Mouse (Mus musculus) stomach, postnatal 0 days (tissue): ENCODE measurements around the gene Zmiz1. TPM values are rescaled to one million over a fixed set of nuclear protein-coding genes. Genes with fewer than 3 reads are reported as not detected.

Experiments
- ATAC-seq: fragments of 200-750 bp; cut with Nextera tagmentation; 2 replicates; pipeline ENCODE4 v1.8.0; 2017; ENCODE audit not compliant: low FRiP score, low TSS enrichment
- DNase-seq: peaks from one replicate; pipeline ENCODE4 v3.0.0-alpha.2; 2016; ENCODE audit warnings: low spot score
- H3K27ac ChIP-seq: fragments of 300-500 bp; sonication (generic); replicated peaks from 2 replicates; pipeline ENCODE4 v1.5.1; 2014; ENCODE audit warnings: mild to moderate bottlenecking, control low read depth
- H3K27me3 ChIP-seq: fragments of 300-500 bp; sonication (generic); 2 replicates; pipeline ENCODE4 v1.6.1; 2014; ENCODE audit warnings: low read length; ENCODE audit not compliant: control insufficient read depth, insufficient read depth
- H3K36me3 ChIP-seq: fragments of 300-500 bp; sonication (generic); 2 replicates; pipeline ENCODE4 v1.6.1; 2014; ENCODE audit warnings: low read length, mixed read lengths; ENCODE audit not compliant: control insufficient read depth, insufficient read depth
- H3K4me1 ChIP-seq: fragments of 300-500 bp; sonication (generic); replicated peaks from 2 replicates; pipeline ENCODE4 v1.6.1; 2014; ENCODE audit warnings: antibody characterized with exemption; ENCODE audit not compliant: control insufficient read depth, insufficient read depth
- H3K4me2 ChIP-seq: fragments of 300-500 bp; sonication (generic); replicated peaks from 2 replicates; pipeline ENCODE4 v1.6.1; 2014; ENCODE audit warnings: low read depth, mild to moderate bottlenecking, control low read depth, moderate library complexity
- H3K4me3 ChIP-seq: fragments of 300-500 bp; sonication (generic); 2 replicates; pipeline ENCODE4 v1.5.1; 2014; ENCODE audit warnings: low read depth, low read length, control low read depth
- H3K9ac ChIP-seq: fragments of 300-500 bp; sonication (generic); 2 replicates; pipeline ENCODE4 v1.6.1; 2014; ENCODE audit warnings: mild to moderate bottlenecking, low read length, control low read depth, mixed read lengths
- H3K9me3 ChIP-seq: fragments of 300-500 bp; sonication (generic); 2 replicates; pipeline ENCODE4 v1.6.1; 2016; ENCODE audit warnings: low read length; ENCODE audit not compliant: control insufficient read depth
- CTCF ChIP-seq: IDR thresholded peaks from 2 replicates; pipeline ENCODE4 v1.5.1; 2016; ENCODE audit warnings: antibody characterized with exemption, low read depth, mild to moderate bottlenecking, moderate library complexity
- EP300 ChIP-seq: optimal IDR thresholded peaks from 2 replicates; pipeline ENCODE3; 2016; ENCODE audit warnings: antibody characterized with exemption
- WGBS: fragments of 180-500 bp; shearing (Covaris S2); extraction: QIAGEN DNeasy Blood & Tissue Kit; methylation state at CpG from one replicate; pipeline ENCODE4 v1.1.7; 2014; 5-methylcytosine and 5-hydroxymethylcytosine counted together
- polyA plus RNA-seq: library from polyadenylated mRNA; unstranded; fragments of >200 nt; fragmentation: Nextera tagmentation; extraction: Ambion mirVana; gene quantifications from 2 replicates; pipeline ENCODE4 v1.2.1, GENCODE M21; 2015

The Zmiz1 gene
- polyA plus RNA-seq, 1 experiment from 2014 or later, result 13.0 TPM

DNA sequence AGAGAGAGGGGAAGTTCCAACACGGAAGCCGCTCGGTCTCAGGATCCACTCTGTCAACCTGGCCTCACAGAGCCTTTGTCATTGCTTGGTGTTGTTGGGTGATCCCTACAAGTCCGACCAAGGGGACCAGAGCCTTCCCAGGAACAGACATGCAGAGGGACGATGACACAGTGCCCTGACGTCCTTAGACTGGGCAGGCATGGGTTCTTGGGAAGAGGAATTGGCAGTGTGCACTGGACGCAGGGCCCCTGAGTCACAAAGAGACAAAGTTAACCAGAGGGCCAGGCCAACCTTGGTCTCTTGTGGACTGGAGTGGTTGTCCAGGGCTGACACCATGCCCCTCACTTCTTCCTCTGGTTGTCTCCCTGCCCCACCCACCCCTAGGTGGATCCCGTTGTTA is 67.9 kb downstream of the Zmiz1 start:
- H3K27ac ChIP-seq, result peak overlapping the region; percentile 69
- 82% methylated on average over 8 of the region's 8 CpGs for WGBS
- no peaks in the 10 kb centered on the region for H3K27me3 ChIP-seq
- TF ChIP-seq EP300, result no peak
- TF ChIP-seq CTCF, result no peak
- no peak for DNase-seq
- no peak for ATAC-seq
- H3K4me1 ChIP-seq, result peaks cover 5% of the 10 kb centered on the region; the same call in 1 of the 2 replicates
- H3K4me2 ChIP-seq, result no peak overlapping the region
- no peak overlapping the region for H3K4me3 ChIP-seq
- H3K36me3 ChIP-seq, result no peaks in the 10 kb centered on the region
- no peaks in the 10 kb centered on the region for H3K9me3 ChIP-seq
- no peak overlapping the region for H3K9ac ChIP-seq

DNA sequence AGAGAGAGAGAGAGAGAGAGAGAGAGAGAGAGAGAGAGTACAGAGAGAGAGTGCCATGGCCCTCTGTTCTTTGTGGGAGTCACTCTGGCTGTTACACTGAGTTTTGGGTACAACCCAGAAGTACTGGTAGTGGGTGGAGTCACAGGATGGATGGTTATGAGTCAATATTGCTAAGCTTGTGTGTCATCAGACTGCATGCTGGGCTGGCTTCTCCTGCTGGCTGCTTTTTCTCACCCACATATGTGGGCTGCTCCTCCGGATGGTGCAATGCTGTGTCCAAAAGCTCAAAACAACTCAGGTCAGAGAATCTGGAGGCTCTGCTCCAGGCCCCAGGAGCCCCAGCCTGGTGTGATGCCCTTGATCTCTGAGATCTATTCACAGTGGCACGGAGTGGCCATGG is 68.3 kb downstream of the Zmiz1 start:
- Histone ChIP-seq H3K36me3 (no peaks in the 10 kb centered on the region), H3K4me1 (peaks cover 5% of the 10 kb centered on the region; the same call in 1 of the 2 replicates), H3K27me3 (no peaks in the 10 kb centered on the region), H3K9me3 (no peaks in the 10 kb centered on the region), H3K27ac (peak overlapping the region; percentile 78), H3K4me2 (no peak overlapping the region), H3K9ac (no peak overlapping the region), H3K4me3 (no peak overlapping the region)
- ATAC-seq (peak; percentile 75), DNase-seq (peak; percentile 34)
- TF ChIP-seq CTCF (peak; percentile 27; the same call in 1 of the 2 replicates), EP300 (no peak)
- WGBS, result 59% methylated on average over 2 of the region's 2 CpGs

GRCm38 (mm10) chr14:25530342-25530741 is 71.4 kb downstream of the Zmiz1 start:
- Histone ChIP-seq H3K36me3 (no peaks in the 10 kb centered on the region; the same call in none of the 2 replicates), H3K9me3 (no peaks in the 10 kb centered on the region), H3K9ac (no peak overlapping the region), H3K4me2 (no peak overlapping the region), H3K27ac (no peak overlapping the region), H3K4me1 (peaks cover 14% of the 10 kb centered on the region), H3K4me3 (no peak overlapping the region), H3K27me3 (no peaks in the 10 kb centered on the region)
- no peak for TF ChIP-seq CTCF
- TF ChIP-seq EP300, result no peak
- ATAC-seq, result no peak
- no peak for DNase-seq
- WGBS, result 87% methylated on average over 4 of the region's 4 CpGs

GRCm38 (mm10) chr14:25530815-25531214 is 71.8 kb downstream of the Zmiz1 start:
- no peaks in the 10 kb centered on the region; the same call in none of the 2 replicates for H3K36me3 ChIP-seq

GRCm38 (mm10) chr14:25533010-25533409 is 74.0 kb downstream of the Zmiz1 start:
- H3K4me1 ChIP-seq, result peaks cover 14% of the 10 kb centered on the region
- WGBS, result 22% methylated on average over 3 of the region's 3 CpGs
- no peak overlapping the region for H3K9ac ChIP-seq

More at GRCm38 (mm10) chr14:25530815-25531214, 71.8 kb downstream of the Zmiz1 start:
- no peaks in the 10 kb centered on the region for H3K9me3 ChIP-seq
- no peak for ATAC-seq
- TF ChIP-seq EP300 (no peak), CTCF (no peak)
- 70% methylated on average over 5 of the region's 5 CpGs for WGBS
- H3K27ac ChIP-seq, result no peak overlapping the region
- H3K4me1 ChIP-seq, result peaks cover 14% of the 10 kb centered on the region
- no peak overlapping the region for H3K4me3 ChIP-seq
- no peak for DNase-seq
- no peak overlapping the region for H3K4me2 ChIP-seq
- H3K9ac ChIP-seq, result no peak overlapping the region
- H3K27me3 ChIP-seq, result no peaks in the 10 kb centered on the region

DNA sequence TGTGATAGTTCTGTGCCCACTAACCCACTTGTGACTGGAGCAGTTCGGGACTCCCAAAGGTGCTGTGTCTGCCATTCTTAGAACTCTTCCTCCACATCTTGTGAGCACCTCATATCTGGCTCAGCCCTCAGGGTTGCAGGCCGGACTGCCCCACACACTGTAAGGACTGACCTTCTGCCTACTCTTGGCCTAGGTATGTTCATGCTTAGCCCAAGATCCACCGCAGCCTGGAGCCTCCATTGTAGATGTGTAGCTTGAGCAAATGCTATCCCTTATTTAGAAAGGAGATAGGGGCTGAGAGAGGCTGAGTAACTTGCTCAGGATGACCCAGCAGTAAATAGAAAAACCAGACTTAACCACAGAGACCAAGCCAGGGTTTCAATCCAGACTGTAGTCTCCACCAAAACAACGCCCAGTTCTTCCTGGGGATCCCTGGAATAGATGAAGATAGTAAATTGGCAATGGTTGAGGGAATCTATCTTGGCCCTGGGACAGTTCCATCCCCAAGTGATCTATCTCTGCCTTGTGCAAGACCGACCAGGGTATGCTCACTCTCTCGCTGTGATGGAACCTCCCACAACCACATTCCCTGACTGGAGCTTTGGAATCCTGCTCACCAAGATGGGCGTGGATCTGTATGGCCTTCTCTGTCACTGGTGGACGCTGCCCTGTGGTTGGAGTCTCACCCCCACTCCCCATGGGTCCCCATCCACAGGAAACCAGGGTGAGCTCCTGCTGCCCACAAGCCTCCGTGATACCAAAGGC is 74.8 kb downstream of the Zmiz1 start:
- TF ChIP-seq CTCF, result no peak
- TF ChIP-seq EP300, result no peak
- Histone ChIP-seq H3K27ac (peak overlapping the region; percentile 70), H3K4me3 (no peak overlapping the region), H3K4me2 (no peak overlapping the region), H3K4me1 (peaks cover 14% of the 10 kb centered on the region), H3K36me3 (peaks cover 6% of the 10 kb centered on the region), H3K9me3 (no peaks in the 10 kb centered on the region), H3K27me3 (no peaks in the 10 kb centered on the region), H3K9ac (no peak overlapping the region)
- ATAC-seq (peak; percentile 41; the same call in 1 of the 2 replicates), DNase-seq (no peak)
- 50% methylated on average over 9 of the region's 9 CpGs for WGBS

More at GRCm38 (mm10) chr14:25533010-25533409, 74.0 kb downstream of the Zmiz1 start:
- ATAC-seq (peak; percentile 41), DNase-seq (no peak)
- TF ChIP-seq CTCF (no peak), EP300 (no peak)
- no peaks in the 10 kb centered on the region for H3K27me3 ChIP-seq
- no peak overlapping the region for H3K4me3 ChIP-seq
- peak overlapping the region; percentile 63 for H3K27ac ChIP-seq
- H3K36me3 ChIP-seq, result peaks cover 6% of the 10 kb centered on the region
- H3K9me3 ChIP-seq, result no peaks in the 10 kb centered on the region
- no peak overlapping the region for H3K4me2 ChIP-seq
